Mouse (Mus musculus): ENCODE data around the gene Lsm3.

Lsm3 gene

DNA sequence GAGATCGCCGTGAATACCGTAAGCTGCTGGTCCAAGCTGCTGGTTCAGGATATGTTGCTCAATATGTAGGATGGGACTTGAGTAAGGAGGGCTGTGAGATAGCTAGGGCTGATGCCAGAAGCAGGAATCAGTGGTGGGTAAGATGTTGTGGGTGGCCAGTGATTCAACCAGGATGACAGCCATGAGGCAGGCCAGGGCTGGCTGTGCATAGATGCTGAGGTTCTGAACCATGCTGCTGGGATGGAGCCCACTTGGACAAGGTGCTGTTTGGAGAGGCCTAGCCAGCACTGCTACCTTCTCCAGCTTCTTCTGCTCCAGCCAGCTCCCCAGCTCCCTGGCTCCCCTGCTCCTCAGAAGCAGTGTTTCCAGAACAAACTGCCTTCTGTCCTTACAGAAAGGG, 35.9 kb downstream of the Lsm3 start:
- DNase-seq (ENCODE audit: low spot score in 2 of 2): no peak

DNA sequence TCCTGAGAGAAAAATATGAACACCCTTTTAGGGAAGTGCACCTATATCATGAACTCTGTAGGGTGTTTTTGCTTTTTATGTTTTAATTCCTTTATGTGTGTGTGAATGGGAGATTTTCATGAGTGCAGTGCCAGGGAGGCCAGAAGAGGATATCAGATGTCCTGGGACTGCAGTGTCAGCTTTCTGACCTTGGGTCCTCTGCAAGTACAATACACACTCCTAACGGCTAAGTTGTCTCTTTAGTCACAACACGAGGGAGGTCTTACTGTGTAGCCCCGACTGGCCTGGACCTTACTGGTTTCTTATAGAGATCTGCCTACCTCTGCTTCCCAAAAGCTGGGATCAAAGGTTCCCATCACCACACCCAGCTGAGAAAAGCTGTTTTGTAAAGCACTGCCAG, 37.0 kb downstream of the Lsm3 start:
- DNase-seq (ENCODE audit: low spot score in 2 of 2): no peak

DNA sequence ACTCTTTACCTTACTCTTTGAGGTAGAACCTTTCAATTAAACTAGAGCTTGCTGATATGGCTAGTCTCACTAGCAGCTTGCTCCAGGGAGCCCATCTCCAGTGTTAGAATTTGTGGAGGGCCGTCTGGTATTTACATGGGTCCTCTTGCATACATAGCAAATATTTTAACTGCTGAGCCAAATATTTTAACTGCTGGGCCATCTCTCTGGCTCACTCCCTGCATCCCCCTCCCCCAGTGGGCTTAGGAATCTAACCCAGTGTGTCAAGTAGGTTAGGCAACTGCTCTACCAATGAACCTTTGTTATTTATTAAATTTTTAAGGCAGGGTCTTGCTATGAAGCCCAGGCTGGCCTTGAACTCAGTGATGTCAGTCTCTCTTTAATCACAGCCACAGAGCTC, 42.8 kb downstream of the Lsm3 start:
- no peak for DNase-seq (ENCODE audit: low spot score in 2 of 2)

DNA sequence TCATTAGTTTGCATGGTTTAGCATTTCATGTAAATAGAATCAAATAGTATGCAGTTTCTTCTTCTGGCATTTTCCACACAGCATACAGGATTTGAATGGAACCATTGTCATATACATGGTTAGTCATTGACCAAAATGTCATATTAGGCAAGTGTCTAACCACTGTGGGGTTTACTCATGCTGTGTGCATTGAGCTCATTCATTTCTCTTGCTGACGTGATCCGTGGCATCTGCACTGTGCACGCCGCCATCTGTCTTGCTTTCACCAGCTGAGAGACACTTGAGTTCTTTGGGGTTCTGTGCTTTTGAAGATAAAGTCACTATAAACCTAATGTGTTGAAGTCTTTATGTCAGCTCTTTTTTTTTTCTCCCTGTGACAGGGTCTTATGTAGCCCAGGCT, 43.6 kb downstream of the Lsm3 start:
- DNase-seq (ENCODE audit: low spot score in 2 of 2): peak; percentile 49 to 67

DNA sequence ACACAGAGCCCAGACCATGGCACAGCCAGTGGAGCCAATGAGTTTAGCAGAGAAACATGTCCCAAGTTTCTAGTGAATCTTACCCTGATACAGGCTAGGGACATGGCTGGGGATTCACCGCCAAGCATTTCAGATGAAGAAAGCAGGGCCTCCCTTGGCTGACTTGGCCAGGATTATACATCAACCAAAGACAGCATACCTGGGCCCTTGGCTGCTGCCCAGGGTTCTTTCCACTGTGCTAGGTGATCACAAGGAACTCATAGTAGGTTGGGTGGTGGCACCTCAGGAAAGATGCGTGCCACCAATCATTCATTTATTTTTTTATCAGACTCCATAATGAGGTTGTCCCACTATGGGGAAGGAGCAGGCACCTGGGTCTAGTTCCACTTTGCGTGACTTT, 44.5 kb downstream of the Lsm3 start:
- DNase-seq (ENCODE audit: low spot score in 2 of 2): no peak

DNA sequence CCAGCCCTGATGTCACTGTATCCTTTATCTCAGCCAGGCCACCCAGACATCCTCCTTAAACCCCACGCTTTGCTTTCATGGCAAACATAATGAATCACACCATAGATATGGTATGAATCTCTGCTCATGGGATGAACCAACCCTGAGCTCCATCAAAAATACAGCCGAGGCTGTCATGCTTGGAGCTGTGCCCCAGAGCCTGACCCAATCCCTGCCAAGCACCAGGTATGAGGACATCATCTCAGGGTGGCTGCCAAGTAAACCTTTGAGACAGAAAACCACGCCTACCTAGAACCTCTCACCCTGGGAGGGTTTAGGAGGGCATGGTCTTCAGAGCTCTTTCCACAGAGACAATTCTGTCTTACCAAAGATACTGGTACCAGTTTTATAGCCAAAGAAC, 47.3 kb downstream of the Lsm3 start:
- no peak for DNase-seq (ENCODE audit: low spot score in 2 of 2)

DNA sequence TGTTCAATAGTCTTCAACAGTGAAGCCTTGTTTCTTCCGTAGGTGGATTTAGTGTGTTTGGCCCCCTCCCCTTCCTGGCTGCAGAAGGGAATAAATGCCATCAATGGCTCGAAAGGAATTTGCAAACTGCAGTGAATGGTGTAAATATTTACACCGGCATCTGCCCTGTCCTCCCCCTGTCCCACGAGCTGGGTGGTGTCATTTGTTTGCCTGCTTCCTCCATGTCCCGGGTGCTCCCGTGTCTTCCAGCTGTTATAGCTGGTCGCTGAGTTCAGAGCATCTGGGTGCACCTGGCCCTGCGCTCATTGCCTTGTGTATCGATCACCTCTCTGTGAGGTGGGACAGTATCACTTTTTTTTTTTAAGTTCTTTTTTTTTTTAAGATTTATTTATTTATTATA, 50.7 kb downstream of the Lsm3 start:
- no peak for DNase-seq (ENCODE audit: low spot score in 2 of 2)

All from right cerebral cortex, postnatal 10 days (tissue).